Mouse (Mus musculus): ENCODE measurements at regions not wholly inside any gene's neighbourhood (a gene's known extent, or its start where the extent isn't known, plus 50 kb on each side); places are given as distances from the start of the nearest gene placed in this dataset.

DNA sequence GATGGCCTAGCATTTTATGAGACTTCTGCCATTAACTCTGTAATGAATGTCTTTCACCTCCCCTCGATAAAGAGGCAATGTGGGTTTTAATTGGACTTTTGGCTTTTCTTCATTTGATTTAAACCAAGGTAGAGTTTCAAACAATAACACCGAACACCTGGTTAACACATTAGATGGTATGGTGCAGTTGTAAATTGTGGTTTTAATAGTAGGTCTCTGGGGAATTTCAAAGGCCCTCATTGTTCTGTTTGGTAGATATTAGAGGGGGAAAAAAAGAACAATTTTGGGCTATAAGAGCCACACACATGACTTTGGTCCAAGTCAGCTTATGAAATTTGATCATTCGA is 497.8 kb upstream of the Mki67 start:
- Histone ChIP-seq H3K4me1 (peaks cover 47% of the 10 kb centered on the region), H3K36me3 (replicated peaks) (no peaks in the 10 kb centered on the region), H3K4me3 (no peak overlapping the region), H3K27ac (no peak overlapping the region), H3K9me3 (no peaks in the 10 kb centered on the region), H3K27me3 (ENCODE audit: poor library complexity, severe bottlenecking) (peaks cover 100% of the 10 kb centered on the region)
- 85% methylated on average over 3 of the region's 3 CpGs for WGBS
- no peak for DNase-seq (ENCODE audit: extremely low spot score, low spot score)

GRCm38 (mm10) chr7:136214415-136214814 is 498.3 kb upstream of the Mki67 start:
- peaks cover 47% of the 10 kb centered on the region for H3K4me1 ChIP-seq
- 63% methylated on average over 4 of the region's 4 CpGs for WGBS
- peaks cover 100% of the 10 kb centered on the region for H3K27me3 ChIP-seq (ENCODE audit: poor library complexity, severe bottlenecking)
- no peak for DNase-seq (ENCODE audit: extremely low spot score, low spot score)
- H3K9me3 ChIP-seq = no peaks in the 10 kb centered on the region
- 0 out of 2 replicates have a peak overlapping the region, but pooled peaks have one; percentile 30 for H3K27ac ChIP-seq
- H3K4me3 ChIP-seq = no peak overlapping the region
- H3K36me3 ChIP-seq (replicated peaks) = no peaks in the 10 kb centered on the region

GRCm38 (mm10) chr7:136216734-136217133 is 500.6 kb upstream of the Mki67 start:
- DNase-seq (ENCODE audit: extremely low spot score, low spot score) = no peak
- Histone ChIP-seq H3K36me3 (replicated peaks) (no peaks in the 10 kb centered on the region), H3K4me3 (no peak overlapping the region), H3K4me1 (peaks cover 61% of the 10 kb centered on the region), H3K9me3 (no peaks in the 10 kb centered on the region), H3K27ac (no peak overlapping the region), H3K27me3 (ENCODE audit: poor library complexity, severe bottlenecking) (peaks cover 86% of the 10 kb centered on the region)

- WGBS = 29% methylated on average over 14 of the region's 14 CpGs
Measured at GRCm38 (mm10) chr7:136219564-136220244, 503.5 kb upstream of the Mki67 start.

GRCm38 (mm10) chr7:136220245-136221167 is 504.3 kb upstream of the Mki67 start:
- WGBS = 20% methylated on average over 5 of the region's 5 CpGs
- Histone ChIP-seq H3K9me3 (no peaks in the 10 kb centered on the region), H3K36me3 (replicated peaks) (no peaks in the 10 kb centered on the region), H3K27me3 (ENCODE audit: poor library complexity, severe bottlenecking) (peaks cover 84% of the 10 kb centered on the region), H3K27ac (peak overlapping the region; percentile 65), H3K4me3 (peak overlapping the region; percentile 4; the same call in 1 of the 2 replicates), H3K4me1 (peaks cover 36% of the 10 kb centered on the region)
- DNase-seq (ENCODE audit: extremely low spot score, low spot score) = peak; percentile 71

More at GRCm38 (mm10) chr7:136219564-136220244, 503.5 kb upstream of the Mki67 start:
- peaks cover 84% of the 10 kb centered on the region for H3K27me3 ChIP-seq (ENCODE audit: poor library complexity, severe bottlenecking)
- H3K4me1 ChIP-seq = peaks cover 39% of the 10 kb centered on the region
- no peaks in the 10 kb centered on the region for H3K9me3 ChIP-seq
- DNase-seq (ENCODE audit: extremely low spot score, low spot score) = peak; percentile 24
- H3K27ac ChIP-seq = peak overlapping the region; percentile 65; the same call in 1 of the 2 replicates
- H3K36me3 ChIP-seq (replicated peaks) = no peaks in the 10 kb centered on the region
- H3K4me3 ChIP-seq = no peak overlapping the region

- DNase-seq (ENCODE audit: extremely low spot score, low spot score) = no peak
- no peak overlapping the region for H3K4me3 ChIP-seq
- peaks cover 43% of the 10 kb centered on the region for H3K4me1 ChIP-seq
- H3K36me3 ChIP-seq (replicated peaks) = no peaks in the 10 kb centered on the region
- peaks cover 81% of the 10 kb centered on the region for H3K27me3 ChIP-seq (ENCODE audit: poor library complexity, severe bottlenecking)
- H3K9me3 ChIP-seq = no peaks in the 10 kb centered on the region
- no peak overlapping the region for H3K27ac ChIP-seq
- 94% methylated on average over 7 of the region's 7 CpGs for WGBS
Measured at GRCm38 (mm10) chr7:136221620-136222019, 505.5 kb upstream of the Mki67 start.

GRCm38 (mm10) chr7:136226031-136226430 is 509.9 kb upstream of the Mki67 start:
- 76% methylated on average over 7 of the region's 7 CpGs for WGBS
- H3K36me3 ChIP-seq (replicated peaks) = no peaks in the 10 kb centered on the region
- no peaks in the 10 kb centered on the region for H3K9me3 ChIP-seq
- H3K27me3 ChIP-seq (ENCODE audit: poor library complexity, severe bottlenecking) = peaks cover 67% of the 10 kb centered on the region
- H3K4me3 ChIP-seq = no peak overlapping the region
- peaks cover 22% of the 10 kb centered on the region for H3K4me1 ChIP-seq
- DNase-seq (ENCODE audit: extremely low spot score, low spot score) = no peak
- no peak overlapping the region for H3K27ac ChIP-seq

- Histone ChIP-seq H3K4me1 (peaks cover 15% of the 10 kb centered on the region; the same call in 1 of the 2 replicates), H3K27ac (no peak overlapping the region), H3K36me3 (replicated peaks) (no peaks in the 10 kb centered on the region), H3K9me3 (no peaks in the 10 kb centered on the region), H3K4me3 (no peak overlapping the region), H3K27me3 (ENCODE audit: poor library complexity, severe bottlenecking) (peaks cover 51% of the 10 kb centered on the region)
- whole genome bisulfite sequencing = 90% methylated on average over 2 of the region's 2 CpGs
- DNase-seq (ENCODE audit: extremely low spot score, low spot score) = no peak
Measured at GRCm38 (mm10) chr7:136228331-136228730, 512.2 kb upstream of the Mki67 start.

- no peak overlapping the region for H3K27ac ChIP-seq
- peaks cover 47% of the 10 kb centered on the region for H3K27me3 ChIP-seq (ENCODE audit: poor library complexity, severe bottlenecking)
- H3K9me3 ChIP-seq = no peaks in the 10 kb centered on the region
- peaks cover 15% of the 10 kb centered on the region; the same call in 1 of the 2 replicates for H3K4me1 ChIP-seq
- WGBS = 72% methylated on average over 11 of the region's 11 CpGs
- H3K36me3 ChIP-seq (replicated peaks) = no peaks in the 10 kb centered on the region
- no peak for DNase-seq (ENCODE audit: extremely low spot score, low spot score)
- no peak overlapping the region for H3K4me3 ChIP-seq
Measured at GRCm38 (mm10) chr7:136229592-136229991, 513.4 kb upstream of the Mki67 start.

GRCm38 (mm10) chr7:136232177-136232576 is 516.0 kb upstream of the Mki67 start:
- H3K4me1 ChIP-seq = peaks cover 20% of the 10 kb centered on the region
- H3K27me3 ChIP-seq (ENCODE audit: poor library complexity, severe bottlenecking) = peaks cover 30% of the 10 kb centered on the region
- no peak overlapping the region for H3K4me3 ChIP-seq
- DNase-seq (ENCODE audit: extremely low spot score, low spot score) = no peak
- H3K36me3 ChIP-seq (replicated peaks) = no peaks in the 10 kb centered on the region
- no peak overlapping the region for H3K27ac ChIP-seq
- WGBS = 83% methylated on average over 4 of the region's 4 CpGs
- no peaks in the 10 kb centered on the region for H3K9me3 ChIP-seq

DNA sequence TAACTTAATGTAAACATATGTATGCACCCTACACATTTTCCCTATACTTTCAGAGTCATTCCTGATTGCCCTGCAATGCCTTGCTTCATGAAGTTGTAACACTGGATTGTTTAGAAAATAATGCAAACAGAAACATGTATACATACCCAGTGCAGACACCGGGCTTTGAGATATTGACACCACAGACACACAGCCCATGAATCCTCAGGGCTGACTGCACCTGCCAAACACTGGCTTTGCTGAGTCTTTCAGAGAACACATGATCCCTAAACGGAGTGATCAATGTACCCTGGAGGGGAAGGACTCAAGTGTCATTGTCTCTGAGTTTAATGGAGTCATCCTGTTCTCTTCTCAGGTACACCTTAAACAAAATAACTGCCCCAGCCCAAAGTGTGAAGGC is 519.4 kb upstream of the Mki67 start:
- H3K4me3 ChIP-seq = no peak overlapping the region
- 59% methylated on average over 2 of the region's 2 CpGs for WGBS
- DNase-seq (ENCODE audit: extremely low spot score, low spot score) = no peak

GRCm38 (mm10) chr7:136236391-136236790 is 520.2 kb upstream of the Mki67 start:
- WGBS = 73% methylated on average over 10 of the region's 10 CpGs
- DNase-seq (ENCODE audit: extremely low spot score, low spot score) = no peak
- no peak overlapping the region for H3K4me3 ChIP-seq

More for the DNA sequence above, 519.4 kb upstream of the Mki67 start:
- no peaks in the 10 kb centered on the region for H3K36me3 ChIP-seq (replicated peaks)
- H3K27ac ChIP-seq = no peak overlapping the region
- H3K9me3 ChIP-seq = no peaks in the 10 kb centered on the region
- peaks cover 13% of the 10 kb centered on the region for H3K4me1 ChIP-seq
- H3K27me3 ChIP-seq (ENCODE audit: poor library complexity, severe bottlenecking) = peaks cover 21% of the 10 kb centered on the region

GRCm38 (mm10) chr7:136265691-136266090 is 549.5 kb upstream of the Mki67 start:
- H3K4me1 ChIP-seq = peaks cover 22% of the 10 kb centered on the region
- H3K27me3 ChIP-seq (ENCODE audit: poor library complexity, severe bottlenecking) = peaks cover 18% of the 10 kb centered on the region
- no peak overlapping the region for H3K27ac ChIP-seq
- DNase-seq (ENCODE audit: extremely low spot score, low spot score) = no peak
- no peak overlapping the region for H3K4me3 ChIP-seq
- WGBS = 37% methylated on average over 6 of the region's 6 CpGs
- H3K36me3 ChIP-seq (replicated peaks) = no peaks in the 10 kb centered on the region
- no peaks in the 10 kb centered on the region for H3K9me3 ChIP-seq

More at GRCm38 (mm10) chr7:136236391-136236790, 520.2 kb upstream of the Mki67 start:
- peaks cover 13% of the 10 kb centered on the region for H3K4me1 ChIP-seq
- peaks cover 21% of the 10 kb centered on the region for H3K27me3 ChIP-seq (ENCODE audit: poor library complexity, severe bottlenecking)
- H3K27ac ChIP-seq = no peak overlapping the region
- H3K9me3 ChIP-seq = no peaks in the 10 kb centered on the region
- H3K36me3 ChIP-seq (replicated peaks) = no peaks in the 10 kb centered on the region
